Mouse (Mus musculus): ENCODE results near the gene Mapkapk5.

GRCm38 (mm10) chr5:121526526-121526925 is 19.2 kb downstream of the Mapkapk5 start:
- no peak for TF ChIP-seq CTCF (IDR thresholded peaks at IDR 0.05; ENCODE audit: low read depth, low read length)
- no peak for TF ChIP-seq POLR2A (IDR thresholded peaks at IDR 0.05; ENCODE audit: extremely low read depth, insufficient read depth, low read length)

Measured in liver, adult 2 months (tissue).